Comparison of ENCODE assay signal across 11 mouse cellular contexts in the genomic region with DNA sequence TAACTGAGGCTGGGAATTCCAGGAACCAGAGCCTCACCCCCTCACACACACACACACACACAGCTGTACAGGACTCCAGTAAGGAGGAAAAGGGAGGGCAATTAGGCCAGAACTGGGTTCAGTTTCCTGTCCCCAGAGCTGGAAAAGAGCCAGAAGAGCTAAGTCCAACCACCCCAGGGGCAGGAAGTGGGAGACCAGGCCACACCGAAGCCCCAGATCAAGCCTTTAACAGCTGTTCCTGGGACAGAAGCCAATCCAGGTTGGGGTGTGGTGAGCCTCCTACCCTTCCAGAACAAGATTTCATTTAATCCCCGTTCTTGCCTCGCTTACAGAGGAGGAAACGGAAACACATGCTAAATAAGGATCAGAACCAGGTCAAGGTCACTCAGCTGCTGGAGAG. TPM values are rescaled to one million over a fixed set of nuclear protein-coding genes. Genes with fewer than 3 reads are reported as not detected.
DNase-seq lines count a peak whose midpoint lies in the region; ATAC-seq and TF ChIP-seq lines count a peak whose summit lies in the region.
"Had no signal": no experiment of that assay in that cellular context is flagged by ENCODE, and none has a peak within 500 bp of the region (broad histone marks: within the 10 kb centered on the region; RNA-seq: fewer than 3 reads in every experiment).

No protein-coding gene starts in this region.

- peak overlapping the region; percentile 56 for H3K27ac ChIP-seq in intestine, embryonic 16.5 days (ENCODE audit: low read length)
- H3K27ac ChIP-seq in liver, adult 2 months (replicated peaks; ENCODE audit: insufficient read depth, low read depth, low read length): no peak overlapping the region
- no peak overlapping the region for H3K27ac ChIP-seq in thymus, adult 2 months (ENCODE audit: control insufficient read depth, insufficient read depth, low read length)
- H3K27ac ChIP-seq: hindbrain, postnatal 0 days; neural tube, embryonic 13.5 days had no signal

- ATAC-seq in intestine, embryonic 16.5 days: peak; percentile 86
- no peak for ATAC-seq in monocyte, adult 5-6 weeks (replicated peaks; ENCODE audit: insufficient number of reproducible peaks, low FRiP score, low TSS enrichment, poor library complexity, severe bottlenecking)
- ATAC-seq: hindbrain, postnatal 0 days had no signal

- WGBS in lung, adult 2 months: 22% methylated on average over 4 of the region's 4 CpGs
- WGBS in intestine, embryonic 16.5 days: 29% methylated on average over 4 of the region's 4 CpGs
- 23% methylated on average over 4 of the region's 4 CpGs for WGBS in liver, adult 2 months
- WGBS in thymus, adult 2 months: 31% methylated on average over 4 of the region's 4 CpGs

- H3K36me3 ChIP-seq in intestine, embryonic 16.5 days (ENCODE audit: control insufficient read depth, insufficient read depth, low read length): no peaks in the 10 kb centered on the region
- H3K36me3 ChIP-seq in liver, adult 2 months (ENCODE audit: control insufficient read depth, insufficient read depth, low read length): no peaks in the 10 kb centered on the region
- H3K36me3 ChIP-seq in thymus, adult 2 months (ENCODE audit: control insufficient read depth, insufficient read depth, low read length): no peaks in the 10 kb centered on the region
- H3K36me3 ChIP-seq: neural tube, embryonic 13.5 days had no signal

- 0 out of 2 replicates have a peak overlapping the region, but pooled peaks have one; percentile 8 for H3K4me2 ChIP-seq in intestine, embryonic 16.5 days (ENCODE audit: low read depth, low read length)
- H3K4me2 ChIP-seq: neural tube, embryonic 13.5 days had no signal

- H3K9me3 ChIP-seq in intestine, embryonic 16.5 days (ENCODE audit: control insufficient read depth, low read length): no peaks in the 10 kb centered on the region
- H3K9me3 ChIP-seq: neural tube, embryonic 13.5 days had no signal

- no peak for TF ChIP-seq CTCF in lung, adult 2 months (IDR thresholded peaks at IDR 0.05; ENCODE audit: insufficient read depth, low read length)
- no peak for TF ChIP-seq CTCF in liver, adult 2 months (IDR thresholded peaks at IDR 0.05; ENCODE audit: low read depth, low read length)
- no peak for TF ChIP-seq CTCF in thymus, adult 2 months (IDR thresholded peaks at IDR 0.05; ENCODE audit: borderline replicate concordance, control insufficient read depth, extremely low read depth, insufficient read depth, low read length, poor library complexity)

- DNase-seq in lung, adult 18-20 months: peak; percentile 44 to 76
- DNase-seq in lung, adult 2 months: no peak
- peak; percentile 47 for DNase-seq in liver, adult 2 months (ENCODE audit: extremely low read depth, low read depth, low spot score)
- peak; percentile 63 for DNase-seq in yolk sac, embryonic 10.5 days (ENCODE audit: low spot score)
- no peak for DNase-seq in thymus, adult 2 months
- no peak for DNase-seq in layer of hippocampus, adult 9-10 months (ENCODE audit: low spot score)
- DNase-seq: cerebellum, adult 9-10 months had no signal

- H3K4me1 ChIP-seq in lung, adult 2 months (ENCODE audit: control insufficient read depth, insufficient read depth, low read length): no peaks in the 10 kb centered on the region; the same call in 1 of the 2 replicates
- H3K4me1 ChIP-seq in intestine, embryonic 16.5 days (ENCODE audit: control insufficient read depth, insufficient read depth, low read length): peaks cover 10% of the 10 kb centered on the region
- peaks cover 5% of the 10 kb centered on the region; the same call in 1 of the 2 replicates for H3K4me1 ChIP-seq in liver, adult 2 months (ENCODE audit: control insufficient read depth, insufficient read depth, low read length)
- H3K4me1 ChIP-seq in thymus, adult 2 months (replicated peaks; ENCODE audit: control insufficient read depth, insufficient read depth, low read length): peaks cover 8% of the 10 kb centered on the region
- H3K4me1 ChIP-seq: neural tube, embryonic 13.5 days had no signal

- no peaks in the 10 kb centered on the region for H3K79me2 ChIP-seq in liver, adult 2 months (ENCODE audit: control insufficient read depth, insufficient read depth, low read length)

- H3K27me3 ChIP-seq in intestine, embryonic 16.5 days (replicated peaks; ENCODE audit: control insufficient read depth, insufficient read depth, low read length): no peaks in the 10 kb centered on the region
- H3K27me3 ChIP-seq in liver, adult 2 months (ENCODE audit: control insufficient read depth, insufficient read depth, low read length): no peaks in the 10 kb centered on the region
- H3K27me3 ChIP-seq in thymus, adult 2 months (ENCODE audit: control insufficient read depth, insufficient read depth, low read length): no peaks in the 10 kb centered on the region
- H3K27me3 ChIP-seq: neural tube, embryonic 13.5 days had no signal

- no peak overlapping the region for H3K9ac ChIP-seq in intestine, embryonic 16.5 days (ENCODE audit: low read depth, low read length)
- no peak overlapping the region for H3K9ac ChIP-seq in liver, adult 2 months (ENCODE audit: low read depth, low read length)
- H3K9ac ChIP-seq: neural tube, embryonic 13.5 days had no signal

- no peak for TF ChIP-seq POLR2A in lung, adult 2 months (IDR thresholded peaks at IDR 0.05; ENCODE audit: borderline replicate concordance, extremely low read depth, low read depth, low read length)
- no peak for TF ChIP-seq POLR2A in liver, adult 2 months (IDR thresholded peaks at IDR 0.05; ENCODE audit: extremely low read depth, insufficient read depth, low read length)
- no peak for TF ChIP-seq POLR2A in thymus, adult 2 months (IDR thresholded peaks at IDR 0.05; ENCODE audit: control insufficient read depth, extremely low read depth, insufficient read depth, low read length, poor library complexity)

- no peak overlapping the region for H3K4me3 ChIP-seq in lung, adult 2 months (replicated peaks; ENCODE audit: extremely low read depth, low read depth, low read length)
- no peak overlapping the region for H3K4me3 ChIP-seq in intestine, embryonic 16.5 days (ENCODE audit: low read length)
- no peak overlapping the region for H3K4me3 ChIP-seq in liver, adult 2 months (ENCODE audit: insufficient read depth, low read depth, low read length)
- H3K4me3 ChIP-seq in thymus, adult 2 months (ENCODE audit: control insufficient read depth, insufficient read depth, low read length): no peak overlapping the region
- H3K4me3 ChIP-seq: neural tube, embryonic 13.5 days had no signal

RNA-seq across cellular contexts. Expression of gene Kdm7a, which starts 58.1 kb away (rescaled TPM):
- polyA plus RNA-seq in lung, adult 2 months (2012; rRNA removed): 2.7 and 4.0 TPM in 2 replicates
- polyA plus RNA-seq in intestine, embryonic 16.5 days (2015; fragmentation: Nextera tagmentation; extraction: Ambion mirVana): 3.9 and 4.0 TPM in 2 replicates
- total RNA-seq in liver, adult 2 months (2014; rRNA removed): 9.1 and 9.5 TPM in 2 replicates
- polyA plus RNA-seq in liver, adult 2 months (2012; rRNA removed): 1.1 and 1.4 TPM in 2 replicates
- 3.5 and 3.7 TPM in 2 replicates for polyA plus RNA-seq in thymus, adult 2 months (2012; rRNA removed)
- total RNA-seq in monocyte, adult 5-6 weeks (2017): 102 to 109 TPM (median 106 TPM) in 3 replicates

Comparison
In these comparisons a context has a peak if more than half of its experiments do, and no peak if none do; other contexts are left out.
1. DNase-seq: peak in lung, adult 18-20 months (2 of 2), liver, adult 2 months (single experiment) and yolk sac, embryonic 10.5 days (single experiment); none in lung, adult 2 months (single experiment), thymus, adult 2 months (single experiment) and layer of hippocampus, adult 9-10 months (single experiment).